Mouse (Mus musculus): Measurements from ENCODE around the gene Ttll2.
"Not testable (repeated sequence)": the region's sequence is repeated elsewhere in the genome, so short reads cannot be mapped to it uniquely, and the experiment has no call there.

GRCm38 (mm10) chr17:7352596-7352995 lies at the start of gene Ttll2:
- TF ChIP-seq POLR2A (IDR thresholded peaks at IDR 0.05; ENCODE audit: control insufficient read depth in 1 of 2, insufficient read depth in 1 of 2, low read depth in 1 of 2, low read length in 2 of 2, poor library complexity in 1 of 2); CHD1 (IDR thresholded peaks at IDR 0.05; ENCODE audit: low read depth, low read length): not testable (repeated sequence)
